11 mouse cellular contexts compared by ENCODE assay signal in genomic region chr11:82203706-82204105, GRCm38 (mm10).
"Had no signal": no experiment of that assay in that cellular context is flagged by ENCODE, and none has a peak within 500 bp of the region (broad histone marks: within the 10 kb centered on the region; RNA-seq: fewer than 3 reads in every experiment).

No protein-coding gene starts in this region.

- DNase-seq: kidney, postnatal 10 days; kidney, postnatal 4 days; left cerebral cortex, postnatal 4 days; lung, adult 18-20 months; lung, postnatal 36 days; right cerebral cortex, adult 18-20 months; right cerebral cortex, postnatal 25 days; thymus, postnatal 14 days had no signal

- ATAC-seq: intestine, postnatal 0 days; lung, postnatal 0 days; midbrain, embryonic 16.5 days had no signal
